Mouse (Mus musculus) liver, adult 2 months (tissue): ENCODE data around the gene Ptprm. TPM values are rescaled to one million over a fixed set of nuclear protein-coding genes. Genes with fewer than 3 reads are reported as not detected.
A peak's percentile ranks its signal among the peaks of the same experiment; 100 is the strongest.

Experiments
- DNase-seq: peaks from one replicate; pipeline ENCODE4 v3.0.0-alpha.2; 2011; ENCODE audit warnings: low read depth, low spot score; ENCODE audit errors: extremely low read depth
- H3K27ac ChIP-seq: fragments of 200-500 bp; replicated peaks from 2 replicates; pipeline ENCODE4 v1.5.1; 2012; ENCODE audit warnings: low read depth, mild to moderate bottlenecking, control low read depth, inconsistent platforms, low read length; ENCODE audit not compliant: insufficient read depth
- H3K27me3 ChIP-seq: fragments of 200-500 bp; 2 replicates; pipeline ENCODE4 v1.6.1; 2012; ENCODE audit warnings: mild to moderate bottlenecking, moderate library complexity, low read length, inconsistent platforms; ENCODE audit not compliant: control insufficient read depth, insufficient read depth
- H3K36me3 ChIP-seq: fragments of 200-500 bp; 2 replicates; pipeline ENCODE4 v1.6.1; 2012; ENCODE audit warnings: low read length, inconsistent platforms; ENCODE audit not compliant: control insufficient read depth, insufficient read depth
- H3K4me1 ChIP-seq: fragments of 200-500 bp; 2 replicates; pipeline ENCODE4 v1.6.1; 2011; ENCODE audit warnings: low read length; ENCODE audit not compliant: control insufficient read depth, insufficient read depth
- H3K4me3 ChIP-seq: fragments of 200-500 bp; 2 replicates; pipeline ENCODE4 v1.5.1; 2011; ENCODE audit warnings: low read depth, mild to moderate bottlenecking, control low read depth, low read length, moderate library complexity; ENCODE audit not compliant: insufficient read depth
- H3K79me2 ChIP-seq: fragments of 200-500 bp; 2 replicates; pipeline ENCODE4 v1.6.1; 2012; ENCODE audit warnings: inconsistent platforms, mild to moderate bottlenecking, low read length, moderate library complexity; ENCODE audit not compliant: control insufficient read depth, insufficient read depth
- H3K9ac ChIP-seq: fragments of 200-500 bp; 2 replicates; pipeline ENCODE4 v1.6.1; 2012; ENCODE audit warnings: low read depth, mild to moderate bottlenecking, control low read depth, inconsistent platforms, low read length
- CTCF ChIP-seq: fragments of 200-500 bp; IDR thresholded peaks from 2 replicates; pipeline ENCODE4 v1.5.1; 2011; ENCODE audit warnings: low read depth, low read length, control low read depth
- POLR2A ChIP-seq: fragments of 200-500 bp; IDR thresholded peaks from 2 replicates; pipeline ENCODE4 v1.6.1; 2011; ENCODE audit warnings: low read length, control low read depth; ENCODE audit not compliant: insufficient read depth; ENCODE audit errors: extremely low read depth
- WGBS: fragments of 180-500 bp; shearing (Covaris S2); methylation state at CpG from one replicate; pipeline ENCODE4 v1.1.7; 2018; 5-methylcytosine and 5-hydroxymethylcytosine counted together
- polyA plus RNA-seq: library from polyadenylated mRNA; depleted of rRNA; stranded (reverse); fragments of >200 nt; gene quantifications from 2 replicates; pipeline ENCODE4 v1.2.3, GENCODE M21; 2012
- total RNA-seq: library from RNA; depleted of rRNA; stranded (reverse); fragments of >200 nt; gene quantifications from 2 replicates; pipeline ENCODE4 v1.2.3, GENCODE M21; 2014

Gene Ptprm
- total and polyA plus RNA-seq, 2 experiments, result 0.78 to 3.3 TPM

- TF ChIP-seq POLR2A, result no peak
- no peak for DNase-seq
- H3K4me1 ChIP-seq, result 0 out of 2 replicates have a peak, but pooled peaks cover 2% of the 10 kb centered on the region
- no peaks in the 10 kb centered on the region for H3K27me3 ChIP-seq
- no peak overlapping the region for H3K27ac ChIP-seq
- no peaks in the 10 kb centered on the region for H3K79me2 ChIP-seq
- H3K9ac ChIP-seq, result no peak overlapping the region
- no peak overlapping the region for H3K4me3 ChIP-seq
- H3K36me3 ChIP-seq, result no peaks in the 10 kb centered on the region
- 87% methylated on average over 26 of the region's 26 CpGs for WGBS
These were observed 592.6 kb downstream of the Ptprm start for GRCm38 (mm10) chr17:66761326-66762296.

GRCm38 (mm10) chr17:66757025-66757511 lies 597.2 kb downstream of the Ptprm start:
- DNase-seq, result peak; percentile 76
- no peak overlapping the region for H3K9ac ChIP-seq
- TF ChIP-seq CTCF (no peak), POLR2A (no peak)
- H3K4me1 ChIP-seq, result peaks cover 7% of the 10 kb centered on the region
- no peak overlapping the region for H3K27ac ChIP-seq
- WGBS, result 20% methylated on average over 10 of the region's 10 CpGs
- no peaks in the 10 kb centered on the region for H3K36me3 ChIP-seq
- no peaks in the 10 kb centered on the region for H3K27me3 ChIP-seq
- H3K4me3 ChIP-seq, result no peak overlapping the region; the same call in 1 of the 2 replicates
- no peaks in the 10 kb centered on the region for H3K79me2 ChIP-seq

DNA sequence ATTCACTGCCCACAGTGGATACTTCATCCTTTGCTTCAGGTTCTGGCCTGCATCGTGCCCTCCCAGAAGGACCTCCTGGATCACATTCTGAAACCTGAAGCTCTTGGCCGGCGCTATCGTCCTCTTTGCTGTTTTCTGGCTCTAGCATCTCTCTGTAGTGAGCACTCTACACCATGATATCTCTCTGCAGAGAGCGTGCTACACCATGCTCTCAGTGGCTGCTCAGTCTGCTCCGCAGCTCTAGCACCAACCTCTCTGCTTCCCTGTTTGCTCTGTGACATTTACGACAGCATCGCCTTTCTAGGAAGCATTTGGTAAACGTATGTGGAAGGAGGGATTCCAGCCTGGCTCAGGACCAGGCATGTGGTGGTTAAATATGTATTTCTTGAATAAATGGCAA lies 597.8 kb downstream of the Ptprm start:
- WGBS, result 83% methylated on average over 9 of the region's 9 CpGs

DNA sequence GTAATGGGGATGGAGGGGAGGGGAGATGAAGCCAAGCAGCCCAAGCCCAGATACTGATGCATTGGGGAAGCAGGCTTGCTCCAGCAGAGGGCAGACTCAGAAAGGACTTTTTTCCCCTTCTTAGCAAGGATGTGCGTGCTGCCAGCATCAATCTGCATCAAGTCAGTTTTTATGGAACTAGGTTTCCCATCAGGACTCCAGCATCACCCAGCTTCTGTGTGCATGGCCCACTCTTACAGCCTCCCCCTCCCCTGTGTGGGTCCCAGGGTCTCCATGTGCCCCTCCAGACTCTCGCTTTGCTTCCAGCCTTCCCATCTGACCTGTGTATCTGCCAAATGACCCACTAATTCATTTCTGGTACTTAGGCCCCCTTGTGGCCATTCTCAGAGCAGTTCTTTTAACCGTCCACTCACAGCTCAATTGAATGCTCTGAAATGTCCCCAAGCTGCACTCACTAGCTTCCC lies 599.0 kb downstream of the Ptprm start:
- H3K4me3 ChIP-seq, result no peak overlapping the region
- no peak for TF ChIP-seq POLR2A
- TF ChIP-seq CTCF, result peak; percentile 66
- no peak overlapping the region for H3K27ac ChIP-seq
- no peak overlapping the region for H3K9ac ChIP-seq
- peak; percentile 59 for DNase-seq
- H3K36me3 ChIP-seq, result no peaks in the 10 kb centered on the region
- WGBS, result 20% methylated on average over 3 of the region's 3 CpGs
- no peaks in the 10 kb centered on the region for H3K27me3 ChIP-seq
- H3K79me2 ChIP-seq, result no peaks in the 10 kb centered on the region
- peaks cover 7% of the 10 kb centered on the region for H3K4me1 ChIP-seq

More for the DNA sequence above, 597.8 kb downstream of the Ptprm start:
- peaks cover 7% of the 10 kb centered on the region for H3K4me1 ChIP-seq
- H3K9ac ChIP-seq, result no peak overlapping the region
- H3K36me3 ChIP-seq, result no peaks in the 10 kb centered on the region
- no peak for DNase-seq
- H3K27ac ChIP-seq, result no peak overlapping the region
- no peaks in the 10 kb centered on the region for H3K27me3 ChIP-seq
- no peaks in the 10 kb centered on the region for H3K79me2 ChIP-seq
- H3K4me3 ChIP-seq, result no peak overlapping the region
- TF ChIP-seq POLR2A (no peak), CTCF (no peak)

DNA sequence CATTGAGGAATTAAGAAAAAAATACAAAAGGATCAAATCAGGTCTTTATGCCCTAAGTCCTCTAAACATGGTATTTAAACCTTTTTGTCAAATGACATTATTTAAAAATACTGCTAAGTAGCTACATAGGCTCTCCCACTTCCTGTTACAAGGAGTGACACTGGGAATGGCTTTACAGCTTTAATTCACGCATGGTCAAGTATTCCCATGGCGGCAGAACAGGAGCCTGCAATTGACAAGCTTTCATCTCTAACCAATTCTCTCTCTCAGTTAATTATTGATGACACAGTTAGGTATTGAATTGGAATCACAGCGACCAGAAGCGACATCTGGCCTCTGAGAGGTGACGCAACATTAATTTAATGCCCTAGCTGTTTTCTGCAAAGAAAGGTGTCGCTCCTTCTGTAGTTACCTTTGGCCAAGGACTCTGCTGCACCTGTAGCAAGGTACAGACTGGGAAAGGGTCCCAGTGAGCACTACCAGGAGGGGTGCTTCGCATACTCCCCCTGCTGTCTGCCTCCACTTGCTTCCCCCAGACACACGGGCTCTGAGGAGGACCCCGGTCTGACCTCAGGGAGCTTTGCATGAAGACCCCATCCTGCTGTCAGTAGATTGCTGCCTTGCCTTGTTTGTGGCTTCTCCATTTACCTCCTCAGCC lies 599.9 kb downstream of the Ptprm start:
- peak; percentile 74 for DNase-seq
- no peaks in the 10 kb centered on the region for H3K27me3 ChIP-seq
- H3K79me2 ChIP-seq, result no peaks in the 10 kb centered on the region
- TF ChIP-seq CTCF (no peak), POLR2A (no peak)
- 43% methylated on average over 9 of the region's 9 CpGs for WGBS
- no peak overlapping the region for H3K27ac ChIP-seq
- H3K9ac ChIP-seq, result no peak overlapping the region
- peaks cover 7% of the 10 kb centered on the region for H3K4me1 ChIP-seq
- H3K4me3 ChIP-seq, result no peak overlapping the region
- no peaks in the 10 kb centered on the region for H3K36me3 ChIP-seq

DNA sequence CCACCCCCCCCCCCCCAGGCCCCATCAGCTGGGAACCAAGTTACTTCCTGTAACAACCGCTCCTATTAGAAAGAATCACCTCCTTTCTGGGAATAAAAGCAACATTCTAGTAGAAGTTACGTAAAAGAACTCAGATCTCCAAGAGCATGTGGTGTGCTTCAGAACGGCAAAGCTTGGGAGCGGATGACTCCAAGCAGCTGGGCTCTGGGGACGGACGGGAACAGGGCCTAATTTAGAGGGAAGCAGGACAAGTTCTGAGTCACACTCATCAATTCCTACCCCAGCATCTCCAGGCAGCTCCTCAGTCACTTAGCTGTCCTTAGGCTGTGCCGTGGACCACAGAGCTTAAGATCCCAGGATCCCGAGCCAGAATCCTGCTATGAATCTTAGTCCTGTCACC lies 602.5 kb downstream of the Ptprm start:
- H3K27ac ChIP-seq, result no peak overlapping the region
- no peaks in the 10 kb centered on the region for H3K27me3 ChIP-seq
- no peaks in the 10 kb centered on the region for H3K36me3 ChIP-seq
- H3K79me2 ChIP-seq, result no peaks in the 10 kb centered on the region
- no peak for TF ChIP-seq POLR2A
- TF ChIP-seq CTCF, result no peak
- H3K4me1 ChIP-seq, result peaks cover 6% of the 10 kb centered on the region
- no peak overlapping the region for H3K9ac ChIP-seq
- no peak overlapping the region for H3K4me3 ChIP-seq
- WGBS, result 97% methylated on average over 8 of the region's 8 CpGs
- DNase-seq, result no peak
